Mouse (Mus musculus) CH12.LX (cell line): ENCODE results near the gene Scrn3. TPM values are rescaled to one million over a fixed set of nuclear protein-coding genes. Genes with fewer than 3 reads are reported as not detected.

Experiments
- DNase-seq: peaks from one replicate; pipeline ENCODE4 v3.0.0-alpha.2; 2013; ENCODE audit errors: extremely low read depth
- H3K27ac ChIP-seq: 2 replicates; pipeline ENCODE4 v1.5.1; 2012; ENCODE audit warnings: low read depth, mild to moderate bottlenecking, control low read depth, moderate library complexity; ENCODE audit not compliant: insufficient read depth
- H3K27me3 ChIP-seq: replicated peaks from 2 replicates; pipeline ENCODE3; 2012; ENCODE audit warnings: inconsistent platforms
- H3K36me3 ChIP-seq, 2 experiments: replicated peaks in 1 of 2; 2 replicates each; pipeline versions ENCODE3 to v1.6.1; 2012; ENCODE audit warnings: inconsistent platforms in 1 of 2, low read length in 1 of 2, mild to moderate bottlenecking in 1 of 2, mixed read lengths in 1 of 2, moderate library complexity in 1 of 2; ENCODE audit not compliant: control insufficient read depth in 1 of 2, insufficient read depth in 1 of 2
- H3K4me1 ChIP-seq, 2 experiments: 2 replicates each; pipeline ENCODE4 v1.6.1; 2012; ENCODE audit warnings: inconsistent platforms in 1 of 2, moderate library complexity in 1 of 2; ENCODE audit not compliant: insufficient read depth in 2 of 2, control insufficient read depth in 1 of 2
- H3K4me2 ChIP-seq: 2 replicates; pipeline ENCODE4 v1.6.1; 2012; ENCODE audit warnings: low read depth, mild to moderate bottlenecking, control low read depth; ENCODE audit not compliant: poor library complexity, insufficient read depth, severe bottlenecking
- H3K4me3 ChIP-seq, 3 experiments: fragments of 150-350 bp in 1 of 3; sonication (generic) in 1 of 3; replicated peaks in 1 of 3; 2 replicates each; pipeline versions ENCODE3 to v1.5.1; 2011 to 2012; ENCODE audit warnings: low read depth in 2 of 3, low read length in 2 of 3, mild to moderate bottlenecking in 2 of 3, moderate library complexity in 2 of 3, control low read depth in 1 of 3, improper control_type of control experiment in 1 of 3, inconsistent platforms in 1 of 3, mixed read lengths in 1 of 3; ENCODE audit not compliant: poor library complexity in 1 of 3
- H3K79me2 ChIP-seq: replicated peaks from 2 replicates; pipeline ENCODE4 v1.6.1; 2012; ENCODE audit warnings: mild to moderate bottlenecking, moderate library complexity; ENCODE audit not compliant: control insufficient read depth, poor library complexity, insufficient read depth, severe bottlenecking; ENCODE audit errors: extremely low read depth
- H3K9ac ChIP-seq: 2 replicates; pipeline ENCODE4 v1.6.1; 2012; ENCODE audit warnings: low read depth, mild to moderate bottlenecking, control low read depth, moderate library complexity; ENCODE audit not compliant: insufficient read depth
- H3K9me3 ChIP-seq: replicated peaks from 2 replicates; pipeline ENCODE3; 2012; ENCODE audit warnings: low read length, inconsistent platforms, mixed read lengths
- CHD2 ChIP-seq: IDR thresholded peaks from 2 replicates; pipeline ENCODE4 v1.6.1; 2011; ENCODE audit warnings: low read length, improper control_type of control experiment
- ELF1 ChIP-seq: IDR thresholded peaks from 2 replicates; pipeline ENCODE4 v1.6.1; 2014; ENCODE audit warnings: low read depth, mild to moderate bottlenecking, inconsistent platforms, low read length, improper control_type of control experiment
- EP300 ChIP-seq: IDR thresholded peaks from 2 replicates; pipeline ENCODE4 v1.6.1; 2011; ENCODE audit warnings: low read length, improper control_type of control experiment
- GABPA ChIP-seq: IDR thresholded peaks from 2 replicates; pipeline ENCODE4 v1.6.1; 2012; ENCODE audit warnings: low read depth, low read length, improper control_type of control experiment, inconsistent platforms; ENCODE audit not compliant: insufficient replicate concordance
- HCFC1 ChIP-seq: IDR thresholded peaks from 2 replicates; pipeline ENCODE4 v1.6.1; 2012; ENCODE audit warnings: low read depth, mild to moderate bottlenecking, inconsistent platforms, low read length, improper control_type of control experiment
- JUND ChIP-seq: conservative IDR thresholded peaks from 2 replicates; pipeline ENCODE4 v1.6.1; 2011; ENCODE audit warnings: low read depth, low read length, improper control_type of control experiment
- MAX ChIP-seq: IDR thresholded peaks from 2 replicates; pipeline ENCODE4 v1.6.1; 2011; ENCODE audit warnings: low read length, improper control_type of control experiment
- MAZ ChIP-seq: IDR thresholded peaks from 2 replicates; pipeline ENCODE4 v1.6.1; 2012; ENCODE audit warnings: low read depth, mild to moderate bottlenecking, inconsistent platforms, low read length, improper control_type of control experiment, moderate library complexity
- MXI1 ChIP-seq: IDR thresholded peaks from 2 replicates; pipeline ENCODE4 v1.6.1; 2011; ENCODE audit warnings: mild to moderate bottlenecking, low read depth, low read length, improper control_type of control experiment
- MYC ChIP-seq: IDR thresholded peaks from 2 replicates; pipeline ENCODE4 v1.6.1; 2011; ENCODE audit warnings: low read depth, mild to moderate bottlenecking, improper control_type of control experiment, low read length
- NELFE ChIP-seq: IDR thresholded peaks from 2 replicates; pipeline ENCODE4 v1.6.1; 2011; ENCODE audit warnings: low read depth, low read length, improper control_type of control experiment
- NRF1 ChIP-seq: IDR thresholded peaks from 2 replicates; pipeline ENCODE4 v1.6.1; 2014; ENCODE audit warnings: low read depth, mild to moderate bottlenecking, inconsistent platforms, low read length, improper control_type of control experiment, moderate library complexity
- PAX5 ChIP-seq: IDR thresholded peaks from 2 replicates; pipeline ENCODE4 v1.6.1; 2012; ENCODE audit warnings: low read length, inconsistent platforms, mixed read lengths
- RAD21 ChIP-seq: IDR thresholded peaks from 2 replicates; pipeline ENCODE4 v1.6.1; 2011; ENCODE audit warnings: low read depth, mild to moderate bottlenecking, low read length, improper control_type of control experiment, moderate library complexity
- SMC3 ChIP-seq: IDR thresholded peaks from 2 replicates; pipeline ENCODE4 v1.6.1; 2011; ENCODE audit warnings: low read depth, low read length, improper control_type of control experiment
- TBP ChIP-seq: conservative IDR thresholded peaks from 2 replicates; pipeline ENCODE4 v1.6.1; 2011; ENCODE audit warnings: low read depth, low read length, improper control_type of control experiment
- UBTF ChIP-seq: IDR thresholded peaks from 2 replicates; pipeline ENCODE4 v1.6.1; 2012; ENCODE audit warnings: low read depth, mild to moderate bottlenecking, inconsistent platforms, low read length, improper control_type of control experiment, moderate library complexity
- USF1 ChIP-seq: IDR thresholded peaks from 2 replicates; pipeline ENCODE4 v1.6.1; 2014; ENCODE audit warnings: low read depth, mild to moderate bottlenecking, inconsistent platforms, low read length, improper control_type of control experiment
- USF2 ChIP-seq: conservative IDR thresholded peaks from 2 replicates; pipeline ENCODE4 v1.6.1; 2011; ENCODE audit warnings: low read depth, low read length, improper control_type of control experiment
- dilution Hi-C: fragments of 300-500 bp; cut with MboI; formaldehyde crosslinking; loops from 2 replicates; pipeline ENCODE4 v1.14.3; 2020; ENCODE audit warnings: low sequenced_read_pairs; ENCODE audit not compliant: extremely low pct_unique_long_range_greater_than_20kb, extremely low pct_ligation_motif_present
- in situ Hi-C: fragments of 300-500 bp; cut with MboI; formaldehyde crosslinking; loops from 3 replicates; pipeline ENCODE4 v1.14.3; 2019; ENCODE audit warnings: low sequenced_read_pairs, low pct_ligation_motif_present, low pct_unique_long_range_greater_than_20kb, mixed read lengths
- polyA plus RNA-seq: library from polyadenylated mRNA; unstranded; fragments of >175 nt; gene quantifications from 2 replicates; pipeline ENCODE4 v1.2.1, GENCODE M21; 2012; ENCODE audit warnings: low read depth; ENCODE audit not compliant: insufficient read length
- total RNA-seq, 2 experiments: library from RNA; depleted of rRNA; stranded (reverse); fragments of 300-350 nt in 1 of 2; fragments of >200 nt in 1 of 2; gene quantifications; 2 replicates each; pipeline ENCODE4 v1.2.3; 2012 to 2014

Scrn3 gene
- total and polyA plus RNA-seq, 3 experiments = 6.6 to 14.8 (median 11.1) TPM

DNA sequence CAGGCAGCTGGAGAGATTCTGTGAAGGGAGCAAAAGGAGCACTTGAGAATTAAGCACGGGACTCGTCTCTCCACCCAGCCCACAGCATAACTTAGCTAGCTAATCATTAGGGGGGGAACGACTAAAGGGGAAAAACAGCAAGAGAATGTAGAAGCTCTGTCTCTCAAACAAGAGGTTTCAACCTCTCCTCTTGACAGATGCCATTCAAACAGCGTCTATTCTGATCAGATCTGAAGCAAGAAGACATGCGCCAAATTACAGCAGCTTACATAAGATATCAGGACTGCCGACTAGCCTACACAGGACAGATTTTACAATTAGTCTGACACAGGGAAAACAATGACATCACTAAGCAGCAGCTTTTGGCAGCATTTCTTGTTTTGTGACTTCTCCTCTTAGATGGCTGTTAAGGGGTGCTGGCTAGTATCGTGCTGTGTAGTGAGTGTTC is 39.5 kb downstream of the Scrn3 start:
- no peak overlapping the region for H3K27ac ChIP-seq
- H3K79me2 ChIP-seq = no peaks in the 10 kb centered on the region
- peaks cover 0 to 5% of the 10 kb centered on the region in 2 experiments; a peak in 1 of 4 replicates for H3K4me1 ChIP-seq
- no peak for DNase-seq
- H3K9ac ChIP-seq = no peak overlapping the region
- TF ChIP-seq USF2 = no peak
- TF ChIP-seq ELF1 = no peak
- no peak for TF ChIP-seq NRF1
- no peak for TF ChIP-seq SMC3
- TF ChIP-seq RAD21 = no peak
- TF ChIP-seq NELFE = no peak
- no peak for TF ChIP-seq MAZ
- TF ChIP-seq CHD2 = no peak
- TF ChIP-seq MAX = no peak
- TF ChIP-seq, all 38 proteins: peak for 0
- dilution Hi-C loops = no loop called here
- Histone ChIP-seq H3K27me3 (no peaks in the 10 kb centered on the region), H3K9me3 (no peaks in the 10 kb centered on the region), H3K4me2 (no peak overlapping the region), H3K36me3 (peaks cover 0 to 13% of the 10 kb centered on the region in 2 experiments), H3K4me3 (no peak overlapping the region)
- in situ Hi-C loops = no loop called here

DNA sequence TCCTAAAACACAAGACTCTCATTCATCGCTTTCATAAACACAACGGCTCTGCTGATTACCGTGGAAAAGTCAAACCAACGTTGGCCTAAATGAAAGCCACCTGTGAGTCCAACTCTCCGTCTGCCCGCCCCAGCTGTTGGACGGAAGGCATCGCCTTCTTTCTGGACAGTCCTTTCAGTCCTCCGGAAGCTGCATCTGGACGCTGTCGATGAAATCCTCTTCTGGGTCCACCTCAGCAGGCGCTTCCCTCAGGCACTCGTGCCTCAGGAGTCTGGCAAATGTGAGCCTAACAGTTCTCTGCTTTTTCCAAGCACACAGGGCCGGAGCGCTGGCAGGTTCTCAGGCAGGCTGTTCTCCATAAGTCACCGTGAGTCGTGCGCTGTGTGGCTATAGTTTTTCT is 44.6 kb downstream of the Scrn3 start:
- H3K4me1 ChIP-seq = no peaks in the 10 kb centered on the region
- no peak overlapping the region for H3K4me2 ChIP-seq
- no peak for DNase-seq
- in situ Hi-C loops (no loop called here), dilution Hi-C loops (no loop called here)
- H3K27ac ChIP-seq = no peak overlapping the region
- TF ChIP-seq EP300 (no peak), NRF1 (no peak), PAX5 (no peak), HCFC1 (no peak), UBTF (no peak), GABPA (no peak), USF1 (no peak), MYC (no peak), JUND (no peak), MXI1 (no peak), TBP (no peak)
- TF ChIP-seq, all 38 proteins: peak for 0
- H3K4me3 ChIP-seq = no peak overlapping the region
- no peak overlapping the region for H3K9ac ChIP-seq
- no peaks in the 10 kb centered on the region for H3K79me2 ChIP-seq
- no peaks in the 10 kb centered on the region for H3K27me3 ChIP-seq
- H3K36me3 ChIP-seq = peaks cover 0 to 17% of the 10 kb centered on the region in 2 experiments
- no peaks in the 10 kb centered on the region for H3K9me3 ChIP-seq
